Mouse (Mus musculus): ENCODE results near the gene Agtpbp1.

GRCm38 (mm10) chr13:59450840-59451239 is 134.2 kb downstream of the Agtpbp1 start:
- TF ChIP-seq CTCF (IDR thresholded peaks at IDR 0.05; ENCODE audit: extremely low read depth, insufficient read length, insufficient replicate concordance, low read depth, low read length) = no peak
- no peak for TF ChIP-seq POLR2A (IDR thresholded peaks at IDR 0.05; ENCODE audit: low read depth, low read length)
